Mouse (Mus musculus) limb, embryonic 14.5 days (tissue): ENCODE measurements around the gene Cpsf2. TPM values are rescaled to one million over a fixed set of nuclear protein-coding genes. Genes with fewer than 3 reads are reported as not detected.

ENCODE experiments used
- ATAC-seq: fragments of 200-750 bp; cut with Nextera tagmentation; 2 replicates; pipeline ENCODE4 v1.8.0; 2017; ENCODE audit warnings: low read depth, moderate number of reproducible peaks, moderate TSS enrichment; ENCODE audit not compliant: low FRiP score
- DNase-seq: peaks from one replicate; pipeline ENCODE4 v3.0.0-alpha.2; 2015; ENCODE audit warnings: low spot score
- H3K27ac ChIP-seq: fragments of 300-500 bp; sonication (generic); replicated peaks from 2 replicates; pipeline ENCODE4 v1.5.1; 2014; ENCODE audit warnings: low read depth, mild to moderate bottlenecking, low read length, moderate library complexity, mixed read lengths
- H3K27me3 ChIP-seq: fragments of 300-500 bp; sonication (generic); 2 replicates; pipeline ENCODE4 v1.6.1; 2014; ENCODE audit warnings: low read length, mixed read lengths; ENCODE audit not compliant: control insufficient read depth, insufficient read depth
- H3K36me3 ChIP-seq: fragments of 300-500 bp; sonication (generic); 2 replicates; pipeline ENCODE4 v1.6.1; 2014; ENCODE audit warnings: mild to moderate bottlenecking, low read length, moderate library complexity, mixed read lengths; ENCODE audit not compliant: control insufficient read depth, insufficient read depth
- H3K4me1 ChIP-seq: fragments of 300-500 bp; sonication (generic); 2 replicates; pipeline ENCODE4 v1.6.1; 2014; ENCODE audit warnings: antibody characterized with exemption, low read length, mixed read lengths; ENCODE audit not compliant: control insufficient read depth, insufficient read depth
- H3K4me2 ChIP-seq: fragments of 300-500 bp; sonication (generic); replicated peaks from 2 replicates; pipeline ENCODE4 v1.6.1; 2014; ENCODE audit warnings: low read depth, mild to moderate bottlenecking, low read length, moderate library complexity; ENCODE audit not compliant: severe bottlenecking
- H3K4me3 ChIP-seq: fragments of 300-500 bp; sonication (generic); replicated peaks from 2 replicates; pipeline ENCODE4 v1.5.1; 2014; ENCODE audit warnings: low read length
- H3K9ac ChIP-seq: fragments of 300-500 bp; sonication (generic); 2 replicates; pipeline ENCODE4 v1.6.1; 2014; ENCODE audit warnings: mild to moderate bottlenecking, low read depth, low read length, moderate library complexity; ENCODE audit not compliant: severe bottlenecking
- H3K9me3 ChIP-seq: fragments of 300-500 bp; sonication (generic); 2 replicates; pipeline ENCODE4 v1.6.1; 2016; ENCODE audit warnings: low read length; ENCODE audit not compliant: control insufficient read depth
- POLR2A ChIP-seq: fragments of 200-500 bp; IDR thresholded peaks from 2 replicates; pipeline ENCODE4 v1.8.0; 2012; ENCODE audit warnings: inconsistent platforms, mild to moderate bottlenecking, moderate library complexity, borderline replicate concordance; ENCODE audit not compliant: insufficient read depth, insufficient read length; ENCODE audit errors: extremely low read depth
- WGBS: fragments of 180-500 bp; shearing (Covaris S2); extraction: QIAGEN DNeasy Blood & Tissue Kit; methylation state at CpG from one replicate; pipeline ENCODE4 v1.1.7; 2014; 5-methylcytosine and 5-hydroxymethylcytosine counted together
- polyA plus RNA-seq, 2 experiments: library from polyadenylated mRNA; depleted of rRNA in 1 of 2; stranded (reverse) in 1 of 2; unstranded in 1 of 2; fragments of >200 nt; fragmentation: Nextera tagmentation in 1 of 2; extraction: Ambion mirVana in 1 of 2; gene quantifications; 2 replicates each; pipeline versions ENCODE4 v1.2.1 to v1.2.3; 2012 to 2014

Cpsf2 gene
- polyA plus RNA-seq (2012; rRNA removed), result 12.3 and 14.3 TPM in 2 replicates
- 26.7 and 29.5 TPM in 2 replicates for polyA plus RNA-seq (2014; fragmentation: Nextera tagmentation; extraction: Ambion mirVana)

DNA sequence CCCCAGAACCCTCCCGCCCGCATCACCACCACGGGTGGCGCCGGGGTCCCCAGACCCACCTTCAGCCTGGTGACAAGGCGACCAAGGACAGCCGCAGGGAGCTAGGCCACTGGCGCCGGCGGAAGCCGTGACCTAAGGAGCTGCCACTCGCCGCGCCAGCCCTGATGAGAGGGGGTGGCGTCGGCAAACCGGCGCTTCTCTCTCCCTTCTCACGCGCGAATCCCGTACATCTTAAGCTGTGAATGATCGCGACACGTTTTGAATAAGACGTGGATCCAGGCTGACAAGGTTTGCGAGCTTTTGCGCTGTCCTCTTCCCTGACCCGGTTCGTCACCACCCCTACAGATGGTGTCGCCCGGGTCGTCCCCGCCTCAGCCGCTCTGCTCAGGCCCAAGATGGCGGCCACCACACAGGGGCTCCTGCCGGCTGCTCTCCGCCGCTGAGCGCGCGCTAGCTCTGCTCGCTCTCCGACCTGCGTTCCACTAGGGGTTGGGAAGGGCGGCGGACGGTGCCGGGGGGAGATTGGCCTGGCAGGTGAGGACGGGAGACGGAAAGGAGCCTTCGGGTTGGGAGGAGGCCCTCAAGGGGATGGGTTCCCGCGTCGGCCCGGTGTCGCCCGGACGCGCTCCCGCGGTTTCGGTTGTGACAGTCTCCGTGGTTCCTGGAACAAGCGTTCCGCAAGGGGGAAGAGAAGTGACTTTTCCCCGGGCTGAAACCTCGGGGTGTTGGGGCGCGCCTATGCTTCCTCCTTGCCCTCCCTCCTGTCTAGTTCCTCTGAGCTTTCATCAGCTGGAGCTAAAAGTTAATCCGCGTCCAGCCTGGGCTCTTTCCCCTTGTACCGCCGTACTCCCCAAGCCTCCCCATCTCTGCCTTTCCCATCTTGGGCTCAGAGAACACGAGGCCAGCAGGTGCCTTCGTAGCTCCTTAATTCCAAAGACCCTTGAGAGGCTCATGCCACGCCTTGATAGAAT lies at the start of gene Cpsf2:
Gene Cpsf2 (plus strand): TSS at position 388 of the 971 bp plus-strand sequence.
- 3% methylated on average over 71 of the region's 77 CpGs for WGBS
- Histone ChIP-seq H3K9ac (peak within 1 kb of the TSS; percentile 92), H3K27ac (peak within 1 kb of the TSS; percentile 91), H3K4me3 (peak within 1 kb of the TSS; percentile 96), H3K9me3 (no peaks in the 10 kb centered on the region), H3K36me3 (peaks cover 3% of the 10 kb centered on the region; the same call in 1 of the 2 replicates), H3K4me2 (peak within 1 kb of the TSS; percentile 64), H3K27me3 (no peaks in the 10 kb centered on the region), H3K4me1 (peaks cover 17% of the 10 kb centered on the region)
- TF ChIP-seq POLR2A, result peak; percentile 77; the same call in 1 of the 2 replicates
- ATAC-seq, result peak; percentile 96
- peak; percentile 85 for DNase-seq

DNA sequence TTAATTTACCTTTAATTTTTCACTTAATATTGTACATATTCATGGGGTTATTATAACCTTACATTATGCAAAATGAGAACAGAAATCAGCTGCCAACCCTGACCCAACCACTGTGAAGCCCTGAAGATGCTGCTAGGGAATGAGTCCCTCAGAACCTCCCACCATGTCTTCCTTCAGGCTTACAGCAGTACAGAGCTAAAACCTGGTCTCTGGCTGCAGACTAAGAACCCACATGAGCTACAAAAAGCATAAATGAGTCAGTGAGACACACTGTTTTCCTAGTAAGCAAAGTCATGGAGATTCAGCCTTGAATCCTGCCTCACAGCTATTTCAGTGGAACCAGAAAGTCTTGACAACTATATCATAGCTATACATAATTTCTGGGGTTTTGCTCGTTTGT lies 47.4 kb upstream of the Cpsf2 start:
- Histone ChIP-seq H3K36me3 (peaks cover 75% of the 10 kb centered on the region), H3K9ac (no peak overlapping the region), H3K4me3 (no peak overlapping the region), H3K27me3 (no peaks in the 10 kb centered on the region), H3K4me1 (no peaks in the 10 kb centered on the region), H3K4me2 (no peak overlapping the region), H3K27ac (no peak overlapping the region), H3K9me3 (no peaks in the 10 kb centered on the region)
- ATAC-seq (no peak), DNase-seq (no peak)
- 83% methylated on average over 1 of the region's 1 CpGs for WGBS
- no peak for TF ChIP-seq POLR2A

DNA sequence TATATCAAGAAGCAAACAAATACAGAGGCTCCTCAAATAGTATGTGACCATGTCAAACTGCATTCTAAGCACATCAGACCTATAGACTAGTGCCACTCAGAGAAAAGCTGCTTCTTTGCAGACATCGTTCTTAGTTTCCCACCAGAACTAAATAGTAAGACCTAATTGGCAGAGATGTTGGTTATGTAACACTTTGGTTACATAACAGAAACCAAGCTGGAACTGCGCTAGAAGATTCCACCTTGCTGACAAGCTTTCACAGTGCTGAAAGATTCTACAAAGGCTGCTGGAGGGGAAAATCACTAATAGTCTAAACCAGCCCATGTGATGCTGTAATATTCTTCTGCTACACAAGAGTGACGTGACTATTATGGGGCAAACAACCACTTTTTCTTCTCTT lies 40.6 kb upstream of the Cpsf2 start:
- Histone ChIP-seq H3K36me3 (peaks cover 63% of the 10 kb centered on the region), H3K4me1 (no peaks in the 10 kb centered on the region), H3K27me3 (no peaks in the 10 kb centered on the region), H3K9ac (no peak overlapping the region), H3K27ac (no peak overlapping the region), H3K9me3 (no peaks in the 10 kb centered on the region), H3K4me3 (no peak overlapping the region), H3K4me2 (no peak overlapping the region)
- 94% methylated on average over 3 of the region's 3 CpGs for WGBS
- DNase-seq (no peak), ATAC-seq (no peak)
- TF ChIP-seq POLR2A, result no peak

- no peak overlapping the region for H3K9ac ChIP-seq
- WGBS, result 89% methylated on average over 7 of the region's 7 CpGs
- peaks cover 63% of the 10 kb centered on the region for H3K36me3 ChIP-seq
- H3K4me1 ChIP-seq, result no peaks in the 10 kb centered on the region
- no peak for TF ChIP-seq POLR2A
- H3K9me3 ChIP-seq, result peaks cover 7% of the 10 kb centered on the region; the same call in 1 of the 2 replicates
- no peak overlapping the region for H3K4me2 ChIP-seq
- no peak for ATAC-seq
- H3K4me3 ChIP-seq, result no peak overlapping the region
- no peak for DNase-seq
- no peak overlapping the region for H3K27ac ChIP-seq
- no peaks in the 10 kb centered on the region for H3K27me3 ChIP-seq
Measured at GRCm38 (mm10) chr12:101937572-101937971, 38.2 kb upstream of the Cpsf2 start.

DNA sequence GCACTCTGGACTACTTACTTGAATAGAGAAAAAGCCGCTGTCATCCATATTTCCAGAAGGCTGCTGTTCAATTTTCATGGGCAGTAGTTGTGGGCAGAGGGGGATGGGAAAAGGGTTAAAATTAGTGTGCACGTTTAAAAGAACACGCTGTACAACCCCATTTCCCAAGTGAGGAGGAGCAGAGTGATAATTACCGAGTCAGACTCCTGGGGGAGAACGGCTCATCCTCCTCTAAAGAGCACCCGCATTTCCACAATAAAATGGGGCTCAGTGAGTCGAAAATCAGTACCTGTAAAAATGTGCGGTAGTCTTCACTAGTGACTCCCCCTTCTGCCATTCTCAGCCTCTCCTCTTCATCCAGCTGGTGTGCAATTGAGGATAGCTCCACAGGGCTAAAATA lies 27.8 kb upstream of the Cpsf2 start:
- TF ChIP-seq POLR2A, result no peak
- DNase-seq, result no peak
- Histone ChIP-seq H3K4me3 (no peak overlapping the region), H3K9me3 (no peaks in the 10 kb centered on the region), H3K9ac (no peak overlapping the region), H3K4me2 (no peak overlapping the region), H3K36me3 (peaks cover 37% of the 10 kb centered on the region), H3K27ac (no peak overlapping the region), H3K4me1 (no peaks in the 10 kb centered on the region), H3K27me3 (no peaks in the 10 kb centered on the region)
- WGBS, result 90% methylated on average over 8 of the region's 8 CpGs
- no peak for ATAC-seq
